Mouse (Mus musculus) left cerebral cortex, postnatal 36 days (tissue): ENCODE results near the gene Wdr26. TPM values are rescaled to one million over a fixed set of nuclear protein-coding genes. Genes with fewer than 3 reads are reported as not detected.

ENCODE experiments used
- DNase-seq, 2 experiments: peaks; one replicate each; pipeline ENCODE4 v3.0.0; 2021 to 2022; ENCODE audit warnings: low spot score in 2 of 2, mixed read lengths in 1 of 2
- intact Hi-C: fragments of 180-260 bp; cut with DNase I; formaldehyde crosslinking; loops from one replicate; pipeline ENCODE4 v1.15.1; 2025
- total RNA-seq, 2 experiments: library from RNA; stranded (reverse); gene quantifications; 2 replicates each; pipeline ENCODE4 v1.2.3; 2021

The Wdr26 gene
- total RNA-seq, 2 experiments from 2014 or later: 98.1 to 119 TPM

DNA sequence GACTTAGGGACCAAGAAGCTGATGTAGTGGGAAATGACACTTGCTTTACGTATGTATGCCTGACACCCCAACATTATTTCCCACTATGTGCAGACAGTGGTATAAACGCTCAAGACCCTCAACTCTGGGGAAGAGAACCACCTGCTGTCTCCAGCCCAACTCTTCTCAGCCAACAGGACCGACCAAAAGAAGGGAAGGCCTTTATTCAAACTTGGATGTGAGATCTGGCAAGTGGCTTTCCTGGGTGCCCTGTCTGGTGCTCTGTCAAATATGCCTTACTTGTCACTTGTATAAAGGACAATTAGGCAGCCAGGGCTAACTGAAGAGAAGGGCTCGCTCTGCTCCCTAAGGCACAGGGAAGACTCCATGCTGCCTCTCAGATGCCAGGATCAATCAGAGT lies 12.4 kb downstream of the Wdr26 start:
- no peak for DNase-seq
- intact Hi-C loops: no loop called here

DNA sequence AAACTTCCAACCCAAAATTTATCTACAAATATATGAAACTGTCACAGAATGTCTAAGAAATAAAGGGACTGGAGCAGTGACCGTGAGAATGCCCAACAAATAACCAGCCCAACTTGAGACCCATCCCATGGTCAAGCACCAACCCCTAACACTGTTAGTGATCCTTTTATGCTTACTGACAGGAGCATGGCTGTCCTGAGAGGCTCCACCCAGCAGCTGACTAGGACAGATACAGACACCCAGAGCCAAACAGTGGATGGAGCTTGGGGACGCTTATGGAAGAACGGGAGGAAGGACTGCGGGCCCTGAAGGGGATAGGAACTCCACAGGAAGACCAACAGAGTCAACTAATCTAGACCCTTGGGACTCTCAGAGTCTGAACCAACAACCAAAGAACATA lies 22.9 kb downstream of the Wdr26 start:
- intact Hi-C loops: no loop called here
- DNase-seq: no peak

GRCm38 (mm10) chr1:181170210-181170609 lies 41.6 kb downstream of the Wdr26 start:
- DNase-seq: no peak
- intact Hi-C loops: no loop called here

GRCm38 (mm10) chr1:181168377-181168776 lies 43.4 kb downstream of the Wdr26 start:
- intact Hi-C loops: no loop called here
- DNase-seq: no peak

- intact Hi-C loops: no loop called here
- no peak for DNase-seq
Measured at GRCm38 (mm10) chr1:181167816-181168215, 44.0 kb downstream of the Wdr26 start.

DNA sequence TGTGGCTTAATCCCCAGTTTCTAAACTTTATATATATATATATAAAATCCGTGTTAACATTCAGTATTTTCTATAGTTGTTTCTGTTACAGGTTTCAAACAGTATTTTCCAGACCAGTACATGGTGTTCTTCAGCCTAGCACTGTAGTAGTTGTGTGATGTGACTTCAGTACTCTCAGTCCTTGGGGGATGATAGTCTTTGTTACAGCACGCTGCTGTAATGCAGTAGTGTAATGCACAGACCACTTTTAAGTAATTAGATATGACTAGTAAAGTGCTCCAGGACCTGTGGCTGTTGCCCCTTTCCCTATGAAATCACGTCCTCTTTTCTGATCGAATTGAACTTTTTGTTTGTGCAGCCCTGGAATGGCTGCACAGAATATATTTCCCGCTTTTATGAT lies 60.3 kb downstream of the Wdr26 start:
- intact Hi-C loops: no loop called here
- no peak for DNase-seq

- peak; percentile 89 to 92 for DNase-seq
- intact Hi-C loops: no loop called here
Measured at GRCm38 (mm10) chr1:181150827-181151534, 60.8 kb downstream of the Wdr26 start.

DNA sequence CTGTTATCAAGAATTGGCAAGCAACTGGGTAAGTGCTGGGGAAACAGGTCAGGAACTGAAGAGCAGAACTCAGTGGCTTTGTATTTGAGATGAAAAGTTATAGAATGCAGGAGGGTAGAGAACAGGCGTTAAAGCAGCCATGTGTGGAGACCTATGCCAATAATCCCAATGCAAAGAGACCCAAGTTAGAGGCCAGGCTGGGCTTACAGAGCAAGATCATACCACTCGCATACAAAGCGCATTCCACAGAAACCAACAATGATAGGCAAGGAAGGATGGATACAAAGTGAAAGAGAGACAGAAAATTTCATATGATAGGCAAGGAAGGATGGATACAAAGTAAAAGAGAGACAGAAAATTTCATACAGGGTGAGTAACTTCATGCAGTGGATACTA lies 61.4 kb downstream of the Wdr26 start:
- intact Hi-C loops: no loop called here
- no peak for DNase-seq

DNA sequence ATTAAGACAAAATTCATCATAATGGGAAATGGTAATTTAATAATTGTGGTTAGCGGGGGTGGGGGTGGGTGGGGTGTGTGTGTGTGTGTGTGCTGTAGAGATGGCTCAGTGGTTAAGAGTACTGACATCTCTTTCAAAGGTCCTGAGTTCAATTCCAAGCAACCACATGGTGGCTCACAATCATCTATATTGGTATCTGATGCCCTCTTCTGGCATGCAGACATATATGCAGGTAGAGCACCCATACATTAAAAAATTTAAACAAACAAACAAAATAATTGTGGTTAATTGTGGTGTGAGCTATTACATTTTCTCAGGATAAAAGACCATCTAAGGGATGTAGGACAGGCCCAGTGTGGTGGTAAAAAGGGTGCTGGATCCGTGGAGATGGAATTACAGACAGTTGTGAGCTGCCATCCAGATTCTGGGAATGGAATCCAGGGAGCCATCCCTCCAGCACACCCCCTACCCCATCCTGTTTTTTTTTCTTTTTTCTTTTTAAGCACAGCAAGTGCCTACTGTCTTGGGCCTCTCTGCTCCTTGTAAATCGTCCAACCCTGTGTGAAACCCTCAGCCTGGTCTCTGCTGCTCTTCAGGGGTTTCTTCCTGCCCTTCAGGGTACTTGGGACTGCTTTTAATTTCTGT lies 62.3 kb downstream of the Wdr26 start:
- intact Hi-C loops: no loop called here
- no peak for DNase-seq

GRCm38 (mm10) chr1:181148540-181148939 lies 63.3 kb downstream of the Wdr26 start:
- intact Hi-C loops: no loop called here
- no peak for DNase-seq

DNA sequence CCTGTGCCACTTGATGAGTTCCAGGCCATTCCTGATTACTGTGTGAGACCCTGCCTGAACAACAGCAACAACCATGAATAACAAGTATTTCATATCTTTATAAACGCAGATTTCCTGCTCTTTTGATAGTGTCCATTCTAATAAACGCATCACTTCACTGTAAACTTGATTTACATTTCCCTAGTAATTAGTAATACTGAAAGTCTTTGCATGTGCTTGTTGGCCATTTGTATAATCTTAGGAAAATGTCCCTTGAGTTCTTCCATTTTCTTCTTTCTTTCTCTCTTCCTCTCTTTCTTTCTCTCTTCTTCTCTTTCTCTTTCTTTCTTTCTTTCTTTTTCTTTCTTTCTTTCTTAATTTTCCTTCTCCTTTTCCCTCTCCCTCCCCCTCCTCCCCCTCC lies 65.6 kb downstream of the Wdr26 start:
- intact Hi-C loops: no loop called here
- DNase-seq: no peak

DNA sequence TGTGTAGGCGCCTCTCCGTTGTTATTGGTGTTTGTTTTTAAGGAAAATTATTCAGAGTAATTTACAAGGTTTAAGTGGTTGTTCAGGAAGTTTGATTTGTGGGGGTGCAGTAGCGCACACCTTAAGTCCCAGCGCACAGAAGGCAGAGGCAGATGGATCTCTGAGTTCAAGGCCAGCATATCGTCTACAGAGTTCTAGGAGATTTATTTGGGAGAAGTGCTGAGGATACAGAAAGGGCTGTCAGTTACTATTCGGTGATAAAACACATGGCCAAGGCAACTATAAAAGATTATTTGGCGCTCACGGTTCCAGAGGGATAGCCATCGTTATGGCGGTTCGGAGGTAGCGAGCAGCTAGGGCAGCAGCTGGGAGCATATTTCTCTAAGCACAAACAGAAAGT lies 66.8 kb downstream of the Wdr26 start:
- no peak for DNase-seq
- intact Hi-C loops: no loop called here

- intact Hi-C loops: no loop called here
Measured at GRCm38 (mm10) chr1:181143950-181144836, 67.6 kb downstream of the Wdr26 start, which contains the start of the genes Nvl and Cnih4. TSS of gene Nvl (minus strand) at chr1:181144204. TSS of gene Cnih4 (plus strand) at chr1:181144693.

DNA sequence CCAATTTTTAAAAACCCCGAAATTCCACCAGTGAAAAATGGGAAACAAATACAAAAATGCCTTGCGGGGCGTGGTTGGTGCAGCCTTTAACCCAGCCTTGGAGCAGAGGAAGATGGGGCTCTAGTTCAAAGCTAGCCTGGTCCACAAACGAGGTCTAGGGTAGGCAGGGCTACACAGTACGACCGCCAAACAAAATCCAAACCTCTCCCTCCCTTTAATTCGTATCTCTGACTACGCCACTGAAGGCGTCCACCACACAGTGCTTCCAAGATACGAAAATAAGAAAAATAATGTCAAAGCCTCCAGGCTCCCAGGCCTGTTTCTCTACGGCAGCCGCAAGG lies 68.2 kb downstream of the Wdr26 start:
- no peak for DNase-seq
- intact Hi-C loops: no loop called here

More at GRCm38 (mm10) chr1:181143950-181144836, 67.6 kb downstream of the Wdr26 start, which contains the start of the genes Nvl and Cnih4:
- peak; percentile 95 to 96 for DNase-seq

DNA sequence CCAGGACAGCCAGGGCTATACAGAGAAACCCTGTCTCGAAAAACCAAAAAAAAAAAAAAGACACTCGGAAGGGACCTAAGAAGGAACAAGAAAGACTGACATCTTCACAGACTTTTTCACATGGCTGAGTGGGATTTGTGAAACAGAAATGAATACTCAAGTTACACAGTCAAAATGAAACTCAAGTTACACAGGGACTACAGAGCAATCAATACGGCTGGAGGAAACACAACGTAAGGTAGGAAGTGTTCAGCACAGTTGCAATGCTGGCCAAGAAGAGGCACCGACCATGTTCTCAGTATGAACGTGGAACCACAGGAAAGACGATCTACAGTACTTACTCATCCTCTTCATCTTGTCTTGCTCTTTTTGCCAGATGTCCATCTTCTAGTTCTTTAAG lies 73.1 kb downstream of the Wdr26 start:
- intact Hi-C loops: no loop called here
- DNase-seq: no peak

- intact Hi-C loops: no loop called here
- no peak for DNase-seq
Measured at GRCm38 (mm10) chr1:181131915-181132314, 79.9 kb downstream of the Wdr26 start.

GRCm38 (mm10) chr1:181126766-181127165 lies 85.0 kb downstream of the Wdr26 start:
- intact Hi-C loops: no loop called here

GRCm38 (mm10) chr1:181125916-181126315 lies 85.9 kb downstream of the Wdr26 start:
- intact Hi-C loops: no loop called here
- no peak for DNase-seq

More at GRCm38 (mm10) chr1:181126766-181127165, 85.0 kb downstream of the Wdr26 start:
- DNase-seq: no peak

DNA sequence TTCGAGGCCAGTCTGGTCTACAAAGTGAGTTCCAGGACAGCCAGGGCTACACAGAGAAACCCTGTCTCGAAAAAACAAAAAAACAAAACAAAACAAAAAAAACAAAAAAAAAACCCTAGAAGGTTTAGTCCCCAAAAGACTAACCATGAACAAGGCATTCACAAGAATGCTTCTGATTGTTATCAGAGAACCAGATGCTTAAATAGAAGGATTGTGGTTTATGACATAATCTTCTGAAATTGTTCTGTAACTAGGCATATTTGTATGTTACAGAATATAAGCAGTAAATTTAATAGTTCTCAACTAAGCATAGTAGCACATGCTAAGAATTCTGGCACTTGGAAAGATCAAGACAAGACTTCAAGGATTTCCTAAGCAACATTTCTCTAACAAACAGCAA lies 87.7 kb downstream of the Wdr26 start:
- DNase-seq: no peak
- intact Hi-C loops: no loop called here
